Mouse (Mus musculus) heart, postnatal 0 days (tissue): ENCODE measurements around the gene Ipp. TPM values are rescaled to one million over a fixed set of nuclear protein-coding genes. Genes with fewer than 3 reads are reported as not detected.

ENCODE experiments used
- ATAC-seq: fragments of 200-750 bp; cut with Nextera tagmentation; 2 replicates; pipeline ENCODE4 v1.8.0; 2017; ENCODE audit warnings: low read depth, moderate number of reproducible peaks, moderate library complexity; ENCODE audit not compliant: insufficient read depth
- DNase-seq: peaks from one replicate; pipeline ENCODE4 v3.0.0-alpha.2; 2016; ENCODE audit warnings: low spot score
- H3K27ac ChIP-seq: fragments of 300-500 bp; sonication (generic); 2 replicates; pipeline ENCODE4 v1.5.1; 2014; ENCODE audit warnings: low read depth, mild to moderate bottlenecking
- H3K27me3 ChIP-seq: fragments of 300-500 bp; sonication (generic); 2 replicates; pipeline ENCODE4 v1.6.1; 2014; ENCODE audit warnings: low read length, mixed read lengths; ENCODE audit not compliant: control insufficient read depth, insufficient read depth
- H3K36me3 ChIP-seq: fragments of 300-500 bp; sonication (generic); replicated peaks from 2 replicates; pipeline ENCODE4 v1.6.1; 2014; ENCODE audit warnings: low read length, mixed read lengths; ENCODE audit not compliant: control insufficient read depth, insufficient read depth
- H3K4me1 ChIP-seq: fragments of 300-500 bp; sonication (generic); 2 replicates; pipeline ENCODE4 v1.6.1; 2014; ENCODE audit warnings: antibody characterized with exemption; ENCODE audit not compliant: control insufficient read depth, insufficient read depth
- H3K4me2 ChIP-seq: fragments of 300-500 bp; sonication (generic); 2 replicates; pipeline ENCODE4 v1.6.1; 2014; ENCODE audit warnings: low read depth, mild to moderate bottlenecking, low read length, moderate library complexity
- H3K4me3 ChIP-seq: fragments of 300-500 bp; sonication (generic); 2 replicates; pipeline ENCODE4 v1.5.1; 2014; ENCODE audit warnings: low read depth, low read length
- H3K9ac ChIP-seq: fragments of 300-500 bp; sonication (generic); replicated peaks from 2 replicates; pipeline ENCODE4 v1.6.1; 2014; ENCODE audit warnings: low read depth, low read length, mixed read lengths
- H3K9me3 ChIP-seq: fragments of 300-500 bp; sonication (generic); replicated peaks from 2 replicates; pipeline ENCODE4 v1.6.1; 2016; ENCODE audit warnings: low read length; ENCODE audit not compliant: control insufficient read depth
- CTCF ChIP-seq: IDR thresholded peaks from 2 replicates; pipeline ENCODE4 v1.5.1; 2016; ENCODE audit warnings: antibody characterized with exemption, control low read depth, low read depth
- EP300 ChIP-seq: IDR thresholded peaks from 2 replicates; pipeline ENCODE4 v1.6.1; 2016; ENCODE audit warnings: antibody characterized with exemption, low read depth
- WGBS: fragments of 180-500 bp; shearing (Covaris S2); extraction: QIAGEN DNeasy Blood & Tissue Kit; methylation state at CpG from one replicate; pipeline ENCODE4 v1.1.7; 2014; 5-methylcytosine and 5-hydroxymethylcytosine counted together
- polyA plus RNA-seq: library from polyadenylated mRNA; unstranded; fragments of >200 nt; fragmentation: Nextera tagmentation; extraction: Ambion mirVana; gene quantifications from 2 replicates; pipeline ENCODE4 v1.2.1, GENCODE M21; 2015
- total RNA-seq: library from RNA; depleted of rRNA; stranded (reverse); fragments of >200 nt; gene quantifications from 2 replicates; pipeline ENCODE4 v1.2.3, GENCODE M21; 2014; ENCODE audit warnings: low replicate concordance

Gene Ipp
- total and polyA plus RNA-seq, 2 experiments from 2014 or later, result 6.2 to 15.9 TPM

GRCm38 (mm10) chr4:116506886-116507424, 394 bp upstream of the Ipp start:
- peaks cover 8% of the 10 kb centered on the region for H3K4me1 ChIP-seq
- TF ChIP-seq CTCF (no peak), EP300 (no peak)
- no peak for ATAC-seq
- 0 out of 2 replicates have a peak, but pooled peaks cover 2% of the 10 kb centered on the region for H3K36me3 ChIP-seq
- WGBS, result 26% methylated on average over 11 of the region's 11 CpGs
- no peaks in the 10 kb centered on the region for H3K9me3 ChIP-seq
- peak overlapping the region; percentile 94 for H3K27ac ChIP-seq
- H3K27me3 ChIP-seq, result no peaks in the 10 kb centered on the region
- no peak for DNase-seq
- peak overlapping the region; percentile 78 for H3K4me2 ChIP-seq
- H3K4me3 ChIP-seq, result peak overlapping the region; percentile 67
- H3K9ac ChIP-seq, result peak overlapping the region; percentile 71; the same call in 1 of the 2 replicates

GRCm38 (mm10) chr4:116531109-116531508, 23.8 kb downstream of the Ipp start:
- H3K4me3 ChIP-seq, result no peak overlapping the region
- H3K27ac ChIP-seq, result no peak overlapping the region
- ATAC-seq (no peak), DNase-seq (no peak)
- H3K9ac ChIP-seq, result no peak overlapping the region
- H3K9me3 ChIP-seq, result no peaks in the 10 kb centered on the region
- H3K4me2 ChIP-seq, result no peak overlapping the region
- H3K27me3 ChIP-seq, result no peaks in the 10 kb centered on the region
- no peak for TF ChIP-seq EP300
- TF ChIP-seq CTCF, result no peak
- no peaks in the 10 kb centered on the region for H3K4me1 ChIP-seq
- WGBS, result 61% methylated on average over 2 of the region's 2 CpGs
- H3K36me3 ChIP-seq, result peaks cover 18% of the 10 kb centered on the region

- no peak overlapping the region for H3K9ac ChIP-seq
- H3K27ac ChIP-seq, result no peak overlapping the region
- TF ChIP-seq EP300, result no peak
- no peak for TF ChIP-seq CTCF
- peaks cover 17% of the 10 kb centered on the region; the same call in 1 of the 2 replicates for H3K36me3 ChIP-seq
- DNase-seq (no peak), ATAC-seq (no peak)
- H3K4me2 ChIP-seq, result no peak overlapping the region
- H3K9me3 ChIP-seq, result no peaks in the 10 kb centered on the region
- H3K4me3 ChIP-seq, result no peak overlapping the region
- H3K27me3 ChIP-seq, result no peaks in the 10 kb centered on the region
- no peaks in the 10 kb centered on the region for H3K4me1 ChIP-seq
Measured at GRCm38 (mm10) chr4:116536351-116536750, 29.0 kb downstream of the Ipp start.

- WGBS, result 91% methylated on average over 3 of the region's 3 CpGs
- no peak overlapping the region for H3K4me2 ChIP-seq
- H3K9me3 ChIP-seq, result no peaks in the 10 kb centered on the region
- H3K9ac ChIP-seq, result no peak overlapping the region
- no peak overlapping the region for H3K27ac ChIP-seq
- H3K4me3 ChIP-seq, result no peak overlapping the region
- ATAC-seq, result no peak
- no peaks in the 10 kb centered on the region for H3K27me3 ChIP-seq
- peaks cover 14% of the 10 kb centered on the region; the same call in 1 of the 2 replicates for H3K36me3 ChIP-seq
- no peak for DNase-seq
- TF ChIP-seq EP300 (no peak), CTCF (no peak)
- H3K4me1 ChIP-seq, result no peaks in the 10 kb centered on the region
Measured at GRCm38 (mm10) chr4:116537737-116538136, 30.4 kb downstream of the Ipp start.

DNA sequence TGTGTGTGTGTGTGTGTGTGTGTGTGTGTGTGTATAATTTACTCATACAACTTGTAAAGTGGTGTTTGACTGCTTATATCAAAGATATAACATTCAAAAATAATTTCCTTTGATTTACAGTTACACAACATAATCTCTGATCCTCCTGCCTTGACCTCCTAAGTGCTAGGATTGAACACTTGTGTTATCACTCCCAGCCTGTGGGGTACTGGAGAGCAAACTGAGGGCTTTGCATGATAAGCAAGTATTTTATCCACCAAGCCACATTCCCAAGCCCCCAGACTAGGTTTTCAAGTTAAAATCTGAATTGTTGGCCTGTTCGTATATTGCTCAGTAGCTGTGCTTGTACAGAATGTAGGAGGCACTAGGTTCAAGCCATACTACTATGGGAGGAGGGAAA, 43.1 kb downstream of the Ipp start:
- H3K9ac ChIP-seq, result no peak overlapping the region
- no peaks in the 10 kb centered on the region for H3K4me1 ChIP-seq
- TF ChIP-seq EP300, result no peak
- no peak for TF ChIP-seq CTCF
- DNase-seq (no peak), ATAC-seq (no peak)
- no peaks in the 10 kb centered on the region for H3K9me3 ChIP-seq
- WGBS, result 49% methylated on average over 1 of the region's 1 CpGs
- H3K4me2 ChIP-seq, result no peak overlapping the region
- H3K27me3 ChIP-seq, result no peaks in the 10 kb centered on the region
- H3K4me3 ChIP-seq, result no peak overlapping the region
- H3K27ac ChIP-seq, result no peak overlapping the region
- peaks cover 20% of the 10 kb centered on the region for H3K36me3 ChIP-seq

DNA sequence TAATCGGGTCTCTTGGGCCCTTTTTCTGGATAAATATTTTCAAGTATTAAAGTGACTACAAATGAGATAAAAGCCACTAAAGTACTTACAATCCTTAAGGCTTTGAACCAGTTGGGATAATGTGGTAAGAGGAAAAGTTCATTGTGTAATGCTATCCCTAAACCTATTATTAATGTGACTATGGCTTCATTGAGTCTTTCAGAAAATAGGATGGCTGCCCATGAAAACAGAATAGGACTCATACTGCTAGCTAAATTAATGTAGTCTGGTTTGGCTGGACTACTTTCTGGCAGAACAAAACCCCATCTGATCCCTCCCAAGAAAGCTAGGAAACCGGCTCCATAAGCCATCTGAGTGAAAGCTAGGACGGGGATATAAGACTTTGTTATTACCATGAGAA, 45.7 kb downstream of the Ipp start:
- no peak for TF ChIP-seq EP300
- TF ChIP-seq CTCF, result no peak
- DNase-seq (no peak), ATAC-seq (no peak)
- no peak overlapping the region for H3K27ac ChIP-seq
- no peaks in the 10 kb centered on the region for H3K9me3 ChIP-seq
- WGBS, result 82% methylated on average over 3 of the region's 3 CpGs
- H3K4me3 ChIP-seq, result no peak overlapping the region
- H3K4me1 ChIP-seq, result 0 out of 2 replicates have a peak, but pooled peaks cover 5% of the 10 kb centered on the region
- H3K9ac ChIP-seq, result no peak overlapping the region
- no peak overlapping the region for H3K4me2 ChIP-seq
- no peaks in the 10 kb centered on the region for H3K27me3 ChIP-seq
- H3K36me3 ChIP-seq, result peaks cover 20% of the 10 kb centered on the region
